Mouse (Mus musculus) layer of hippocampus, adult 9-10 months (tissue): ENCODE measurements around the gene Gm12184.
"Not testable (repeated sequence)": the region's sequence is repeated elsewhere in the genome, so short reads cannot be mapped to it uniquely, and the experiment has no call there.

Experiments
- DNase-seq: peaks from one replicate; pipeline ENCODE4 v3.0.0; 2022; ENCODE audit warnings: low spot score

Gm12184 gene

DNA sequence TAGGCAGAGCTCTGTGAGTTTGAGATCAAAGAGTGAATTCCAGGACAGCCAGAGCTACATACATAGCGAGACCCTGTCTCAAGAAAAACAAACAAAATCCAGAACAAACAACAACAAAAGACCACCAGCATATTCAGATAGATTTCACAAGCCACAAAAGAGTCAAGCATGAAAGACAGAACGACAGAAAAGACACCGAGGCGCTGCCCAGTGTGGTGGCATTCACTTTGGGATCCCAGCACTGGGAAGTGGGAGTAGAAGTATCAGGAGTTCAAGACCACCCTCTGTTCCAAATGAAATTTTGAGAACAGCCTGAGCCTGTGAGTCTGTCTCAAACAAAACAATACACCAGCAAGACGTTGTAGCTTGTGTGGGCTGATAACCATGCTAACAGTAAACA is 20.4 kb upstream of the Gm12184 start:
- no peak for DNase-seq

DNA sequence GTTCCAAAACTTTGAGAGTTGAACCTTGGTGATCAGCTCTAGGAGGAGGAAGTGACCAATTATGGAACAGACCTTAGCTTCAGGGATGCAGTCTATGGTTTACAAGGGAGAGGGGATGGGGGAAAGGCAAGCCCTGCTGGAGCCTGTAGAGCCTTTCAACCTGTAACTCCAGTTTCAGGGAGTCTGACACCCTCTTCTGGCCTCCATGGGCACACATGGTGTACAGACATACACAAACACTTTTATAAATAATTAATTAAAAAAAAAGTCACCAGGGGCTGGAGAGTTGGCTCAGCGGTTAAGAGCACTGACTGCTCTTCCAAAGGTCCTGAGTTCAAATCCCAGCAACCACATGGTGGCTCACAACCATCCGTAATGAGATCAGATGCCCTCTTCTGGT is 19.9 kb upstream of the Gm12184 start:
- DNase-seq, result not testable (repeated sequence)

DNA sequence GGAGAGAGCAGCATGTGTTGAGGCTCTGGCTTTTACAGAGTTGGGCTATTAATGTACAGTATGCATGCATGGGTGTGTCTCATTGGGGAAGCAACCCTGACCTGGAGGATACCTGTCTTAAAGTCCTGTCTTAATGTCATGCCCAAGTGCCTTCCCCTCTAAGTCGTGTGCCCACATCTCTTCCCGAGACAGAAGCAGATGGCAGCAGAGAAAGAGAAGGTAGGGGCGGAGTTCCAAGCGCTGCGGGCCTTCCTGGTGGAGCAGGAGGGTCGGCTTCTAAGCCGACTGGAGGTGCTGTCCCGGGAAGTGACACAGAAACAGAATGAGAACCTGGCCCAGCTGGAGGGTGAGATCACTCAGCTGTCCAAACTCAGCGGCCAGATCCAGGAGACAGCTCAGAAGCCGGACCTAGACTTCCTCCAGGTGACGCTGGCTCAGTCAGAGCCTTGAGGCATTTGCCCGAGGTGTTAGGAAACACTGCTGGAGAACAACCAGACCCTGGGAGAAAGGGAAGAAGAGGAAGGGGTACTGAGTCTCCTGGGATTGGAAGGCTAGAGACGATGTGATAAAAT is 18.9 kb upstream of the Gm12184 start:
- DNase-seq, result no peak

DNA sequence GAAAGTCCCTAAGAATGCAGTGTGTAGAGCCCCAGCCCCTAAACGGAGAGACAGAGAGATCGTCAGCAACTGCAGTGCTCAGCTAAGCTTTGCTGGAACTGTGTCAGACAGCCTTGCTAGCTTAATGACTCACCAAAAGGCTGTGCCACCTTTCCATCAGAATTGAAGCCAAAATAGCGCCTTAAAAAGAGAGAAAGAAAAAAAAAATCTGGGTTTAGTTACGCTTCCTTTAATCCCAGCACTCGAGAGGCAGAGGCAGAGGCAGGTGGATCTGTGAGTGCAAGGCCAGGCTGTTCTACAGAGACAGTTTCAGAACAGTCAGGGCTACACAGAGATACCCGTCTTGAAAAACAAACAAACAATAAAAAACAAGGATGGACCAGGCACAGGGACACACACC is 17.9 kb upstream of the Gm12184 start:
- DNase-seq, result no peak

DNA sequence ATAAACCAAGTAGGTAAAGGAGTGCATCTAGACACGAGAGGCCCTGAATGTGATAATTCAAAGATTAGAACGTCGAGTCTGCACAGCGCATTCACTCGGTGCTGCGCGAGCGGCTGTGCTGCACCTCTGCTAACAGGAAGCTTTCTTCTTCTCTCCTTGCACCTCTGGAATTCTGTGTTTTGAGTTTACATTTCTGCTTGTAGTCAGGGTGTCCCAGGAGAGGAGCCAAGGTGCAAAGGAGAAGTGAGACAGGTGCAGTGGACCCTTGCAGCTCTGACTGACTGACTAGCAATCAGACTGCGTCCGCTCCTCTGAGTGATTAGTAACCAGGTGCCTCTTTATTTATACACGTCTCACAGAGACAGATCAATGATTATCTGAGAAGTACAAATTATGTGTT is 16.7 kb upstream of the Gm12184 start:
- DNase-seq, result no peak

DNA sequence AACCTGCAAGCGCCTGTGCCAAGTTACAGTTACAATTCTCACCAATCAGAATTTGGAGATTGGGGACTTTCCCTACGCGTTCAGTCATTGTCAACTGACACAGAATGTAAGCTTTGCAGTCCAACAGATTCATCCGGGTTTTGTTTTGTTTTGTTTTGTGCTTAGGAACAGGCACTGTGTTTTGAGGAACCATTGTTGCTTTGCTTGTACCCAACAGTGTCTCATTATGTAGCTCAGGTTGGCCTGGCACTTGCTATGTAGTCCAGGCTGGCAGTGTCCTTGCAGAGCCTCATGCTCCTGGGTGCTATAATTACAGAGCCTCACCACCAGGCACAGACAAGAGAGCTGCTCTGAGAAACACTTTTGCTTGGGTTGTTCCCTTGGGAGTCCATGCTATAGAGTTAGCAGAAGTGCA is 15.9 kb upstream of the Gm12184 start:
- DNase-seq, result no peak

DNA sequence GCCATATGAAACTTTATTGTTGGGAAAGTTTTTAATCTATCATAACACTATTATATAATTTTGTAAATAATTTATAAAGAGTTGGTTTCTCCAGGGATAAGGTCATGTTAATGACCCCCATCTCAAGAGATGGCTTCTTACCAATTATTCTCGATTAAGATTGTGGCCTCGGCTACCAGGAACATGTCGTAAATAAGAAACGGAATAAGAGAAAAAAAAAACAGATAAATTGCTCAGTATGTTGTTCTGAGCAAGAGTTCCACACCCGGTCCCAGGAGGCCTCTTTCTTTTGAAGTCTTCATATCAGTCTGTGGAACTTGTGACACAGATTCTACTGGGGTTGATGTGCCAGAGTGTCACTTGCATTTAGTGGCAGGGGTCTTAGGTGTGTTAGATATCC is 14.8 kb upstream of the Gm12184 start:
- no peak for DNase-seq

DNA sequence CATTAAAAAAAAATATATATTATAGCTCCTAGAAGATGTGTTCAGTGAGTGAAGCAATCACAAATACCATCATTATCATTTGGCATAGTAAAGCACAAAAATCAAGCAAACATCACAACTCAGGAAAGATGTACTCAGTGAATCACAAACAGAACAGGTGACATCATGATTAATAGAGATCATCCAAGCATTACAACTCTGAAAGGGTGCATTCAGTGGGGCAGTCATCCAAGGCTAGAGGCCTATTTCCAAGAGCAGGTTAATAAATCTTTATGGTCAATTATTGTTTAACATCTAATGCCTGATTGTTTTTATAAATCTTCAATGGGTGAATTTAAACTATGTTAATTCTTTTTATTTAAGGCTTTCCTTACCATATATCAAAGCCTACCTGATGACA is 14.3 kb upstream of the Gm12184 start:
- DNase-seq, result no peak

DNA sequence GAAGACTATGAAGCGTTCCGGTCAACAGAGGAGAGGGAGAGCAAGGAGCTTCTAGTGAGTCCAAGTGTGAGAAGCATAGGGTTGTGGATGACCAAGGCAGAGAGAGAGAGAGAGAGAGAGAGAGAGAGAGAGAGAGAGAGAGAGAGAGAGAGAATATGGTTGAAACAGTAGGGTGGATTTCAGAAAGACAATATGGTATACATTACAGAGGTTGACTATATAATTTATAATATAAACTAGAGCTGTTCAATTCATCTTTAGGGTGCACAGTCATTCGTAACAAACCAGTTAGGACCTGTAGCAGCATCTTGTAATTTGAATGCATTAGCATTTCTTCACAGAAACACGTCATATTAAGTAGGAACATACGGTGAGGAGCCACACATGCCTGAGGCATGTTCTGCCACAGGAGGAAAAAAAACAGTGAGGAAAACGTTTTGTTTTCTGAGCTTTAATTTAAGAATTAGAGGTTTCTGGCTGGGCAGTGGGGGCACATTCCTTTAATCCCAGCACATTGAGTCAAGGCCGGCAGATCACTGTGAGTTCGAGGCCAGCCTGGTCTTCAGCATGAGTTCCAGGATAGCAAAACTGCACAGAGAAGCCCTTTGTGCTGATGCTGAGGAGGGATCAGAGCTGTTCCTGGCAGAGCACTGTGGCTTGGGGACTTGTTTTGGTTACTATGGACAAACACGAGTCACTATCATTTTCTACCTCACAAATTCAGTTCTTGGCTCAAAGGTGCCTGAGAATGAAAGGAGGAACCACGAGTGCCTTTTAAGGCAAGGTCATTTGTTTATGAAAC is 12.6 kb upstream of the Gm12184 start:
- no peak for DNase-seq

DNA sequence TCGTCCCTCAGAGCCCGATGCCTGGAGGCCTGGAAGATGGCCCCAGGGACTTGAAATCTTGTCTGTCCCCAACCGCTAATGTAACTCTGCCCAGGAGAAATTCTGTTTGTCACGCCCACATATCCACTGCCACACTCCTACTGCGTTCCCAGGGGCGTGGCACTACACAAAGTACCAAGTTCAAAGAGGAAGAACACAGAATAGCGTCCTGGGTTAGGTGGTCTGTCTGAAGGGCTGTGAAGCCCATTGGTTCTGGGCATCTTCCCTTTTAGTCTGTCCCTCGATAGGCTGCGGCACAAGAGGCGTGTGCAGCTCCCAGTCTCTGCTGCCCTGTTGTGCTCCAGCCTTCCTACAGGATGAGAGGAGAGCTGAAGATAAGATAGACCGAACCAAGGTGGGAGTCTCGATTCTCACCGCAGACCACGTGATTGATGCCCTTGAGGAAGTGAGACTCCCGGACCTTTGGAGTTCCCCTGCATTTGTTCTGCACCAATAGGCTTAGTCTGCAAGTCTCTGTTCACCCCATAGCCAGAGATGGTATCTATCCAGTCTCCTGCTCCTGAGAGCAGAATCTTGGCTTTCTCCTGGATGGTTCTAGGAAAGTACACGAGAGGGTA is 11.8 kb upstream of the Gm12184 start:
- DNase-seq, result no peak

DNA sequence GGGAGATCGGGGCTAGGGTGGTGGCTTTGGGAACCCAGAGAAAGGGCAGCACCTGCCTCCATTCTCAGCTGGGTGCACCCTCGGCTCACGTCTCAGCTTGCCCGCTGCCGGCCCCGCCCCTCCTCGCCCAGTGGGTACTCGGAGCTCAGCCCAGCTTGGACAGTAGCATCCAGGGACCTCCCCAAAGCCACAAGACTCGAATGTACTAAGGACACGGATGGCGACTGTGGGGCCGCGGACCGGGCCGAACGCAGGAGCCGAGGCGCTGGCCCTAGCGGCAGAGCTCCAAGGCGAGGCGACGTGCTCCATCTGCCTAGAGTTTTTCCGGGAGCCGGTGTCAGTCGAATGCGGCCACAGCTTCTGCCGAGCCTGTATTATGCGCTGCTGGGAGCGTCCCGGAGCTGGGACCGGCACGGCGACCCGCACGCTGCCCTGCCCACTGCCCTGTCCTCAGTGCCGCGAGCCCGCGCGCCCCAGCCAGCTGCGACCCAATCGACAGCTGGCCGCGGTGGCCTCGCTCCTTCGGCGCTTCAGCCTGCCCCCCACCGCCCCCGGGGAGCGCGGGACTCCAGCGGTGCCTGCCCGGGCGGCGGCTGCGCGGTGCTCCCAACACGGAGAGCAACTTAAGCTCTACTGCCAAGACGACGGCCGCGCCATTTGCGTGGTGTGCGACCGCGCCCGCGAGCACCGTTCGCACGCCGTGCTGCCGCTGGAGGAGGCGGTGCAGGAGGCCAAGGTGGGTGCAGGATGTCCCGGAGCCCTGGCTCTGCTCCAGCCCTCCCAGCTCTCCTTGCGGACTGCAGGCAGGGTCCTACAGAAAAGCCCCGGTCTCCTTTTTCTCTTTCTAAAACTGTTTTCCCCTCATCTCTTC is 11.1 kb upstream of the Gm12184 start:
- DNase-seq, result no peak

DNA sequence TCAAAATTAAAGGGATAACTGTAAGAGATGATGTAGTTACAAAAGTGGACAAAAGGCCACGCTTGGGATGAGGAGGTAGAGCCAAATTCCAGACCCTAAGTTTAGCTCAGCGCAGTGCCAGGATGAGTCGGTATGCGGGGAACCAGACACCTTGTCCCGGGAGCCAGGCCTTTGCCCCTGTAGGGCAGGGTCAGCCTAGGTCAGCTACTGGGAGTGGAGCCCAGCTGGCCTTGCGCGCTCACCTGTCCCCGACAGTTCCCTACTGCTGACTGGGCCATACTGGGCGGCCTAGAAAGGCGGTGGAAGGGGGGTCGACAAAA is 10.5 kb upstream of the Gm12184 start:
- no peak for DNase-seq

DNA sequence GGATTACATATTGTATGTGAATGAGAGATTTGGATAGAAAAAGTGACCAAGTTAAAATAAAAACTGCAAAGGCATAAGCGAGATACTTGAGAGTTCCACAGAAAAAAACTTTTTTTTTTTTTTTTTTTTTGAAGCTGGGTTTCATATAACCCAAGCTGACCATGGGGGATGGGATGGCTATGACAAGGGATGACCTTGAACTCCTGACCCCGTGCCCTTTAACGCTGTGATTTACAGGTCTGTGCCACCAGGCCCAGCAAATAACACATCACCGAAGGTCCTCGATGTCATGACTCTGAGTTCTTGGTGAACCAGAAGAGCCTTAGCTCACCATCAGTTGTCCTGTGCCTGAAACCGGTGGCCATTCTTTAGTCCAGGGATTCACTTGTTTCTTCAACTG is 9.5 kb upstream of the Gm12184 start:
- no peak for DNase-seq

DNA sequence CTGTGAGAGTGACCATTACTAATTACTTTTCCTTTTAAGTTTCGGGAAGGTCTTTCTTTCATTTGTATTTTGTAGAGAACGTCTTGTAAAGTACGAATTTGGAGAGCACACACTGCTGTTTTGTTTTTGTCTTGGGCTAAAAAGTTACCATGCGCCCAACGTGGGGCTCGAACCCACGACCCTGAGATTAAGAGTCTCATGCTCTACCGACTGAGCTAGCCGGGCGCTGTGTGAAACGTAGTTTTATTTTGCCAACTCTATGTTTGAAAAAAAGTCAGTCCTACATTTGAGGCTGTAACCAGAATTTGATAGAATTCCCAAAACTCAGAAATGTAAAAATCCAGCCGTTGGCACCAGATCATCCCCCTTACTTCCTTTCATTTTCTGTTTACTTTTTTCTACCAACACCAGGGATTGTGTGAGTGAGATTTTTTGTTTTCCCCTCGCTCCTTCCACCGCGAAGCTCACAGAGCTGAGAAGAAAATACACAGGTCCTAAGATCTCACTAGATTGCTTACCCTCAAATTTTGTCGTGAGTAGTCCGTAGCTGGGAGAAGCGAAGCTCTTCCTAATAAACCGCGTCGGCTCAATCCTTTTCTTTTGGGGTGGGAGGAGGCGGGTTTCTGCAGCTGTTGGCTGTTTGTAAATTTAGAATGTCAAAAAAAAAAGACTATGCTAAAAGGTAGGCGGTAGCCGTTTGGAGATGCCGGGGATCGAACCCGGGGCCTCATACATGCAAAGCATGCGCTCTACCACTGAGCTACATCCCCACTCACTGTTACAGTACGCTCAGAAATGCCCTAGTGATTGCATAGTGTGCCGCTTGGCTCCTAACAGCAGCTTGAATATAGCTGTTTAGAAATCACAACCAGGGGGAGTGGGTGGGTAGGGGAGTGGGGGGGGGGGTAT is 7.5 kb upstream of the Gm12184 start:
- peak; percentile 91 for DNase-seq

DNA sequence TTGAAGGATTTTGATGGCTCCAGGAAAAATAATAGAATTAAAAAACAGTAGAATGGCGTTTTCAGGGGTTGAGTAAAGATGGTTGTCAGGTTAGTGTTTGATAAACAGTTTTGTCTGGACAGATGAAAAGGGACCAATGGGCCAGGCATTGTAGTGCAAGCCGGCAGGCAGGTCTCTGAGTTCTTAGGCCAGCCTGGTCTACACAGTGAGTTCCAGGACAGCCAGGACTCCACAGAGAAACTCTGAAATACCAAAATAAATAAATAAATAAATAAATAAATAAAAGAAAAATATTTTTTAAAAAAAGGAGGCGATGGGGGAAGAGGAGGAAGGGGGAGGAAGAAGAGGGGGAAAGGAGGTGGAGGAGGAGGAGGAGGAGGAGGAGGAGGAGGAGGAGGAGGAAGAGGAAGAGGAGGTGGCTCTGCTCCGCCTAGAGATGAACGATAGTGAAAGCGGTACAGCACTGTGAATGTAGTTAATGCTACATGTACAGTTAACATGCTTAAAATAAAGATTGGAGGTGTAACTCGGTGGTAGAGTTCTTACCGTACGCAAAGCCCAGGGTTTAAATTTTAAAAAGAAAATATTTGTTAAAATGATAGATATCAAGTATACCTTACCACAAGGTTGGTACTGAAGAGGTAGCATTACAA is 6.7 kb upstream of the Gm12184 start:
- no peak for DNase-seq

DNA sequence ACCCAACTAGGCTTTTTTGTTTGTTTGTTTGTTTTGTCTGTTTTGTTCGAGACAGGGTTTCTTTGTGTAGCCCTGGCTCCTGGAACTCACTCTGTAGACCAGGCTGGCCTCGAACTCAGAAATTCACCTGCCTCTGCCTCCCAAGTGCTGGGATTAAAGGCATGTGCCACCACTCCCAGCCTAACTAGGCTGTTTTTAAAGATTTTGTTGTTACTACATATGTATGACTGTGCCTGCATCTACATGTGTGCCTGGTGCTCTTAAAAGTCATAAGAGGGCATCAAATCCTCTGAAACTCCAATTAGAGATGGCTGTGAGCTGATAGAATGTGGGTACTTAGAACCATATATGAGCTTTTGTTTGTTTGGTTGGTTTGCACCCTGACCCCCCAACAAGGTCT is 4.8 kb upstream of the Gm12184 start:
- no peak for DNase-seq

DNA sequence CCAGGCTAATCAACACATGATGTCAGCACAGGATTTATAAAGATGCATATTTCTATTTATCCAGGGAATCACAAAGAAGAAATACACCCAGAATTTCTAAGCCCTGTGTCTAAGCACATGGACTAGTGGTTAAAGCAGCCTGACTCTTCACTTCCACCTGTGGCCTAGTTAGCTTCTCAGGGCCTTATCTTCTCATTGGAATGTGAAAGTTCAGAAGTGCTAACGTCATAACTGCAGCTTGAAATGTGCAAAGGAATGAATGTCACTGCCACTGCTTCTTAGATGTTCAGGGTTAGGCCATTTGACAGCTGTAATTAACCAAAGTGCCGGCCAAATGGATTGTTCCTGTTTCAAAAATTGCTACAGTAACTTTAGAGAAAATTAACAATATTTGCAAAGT is 3.8 kb upstream of the Gm12184 start:
- DNase-seq, result no peak

DNA sequence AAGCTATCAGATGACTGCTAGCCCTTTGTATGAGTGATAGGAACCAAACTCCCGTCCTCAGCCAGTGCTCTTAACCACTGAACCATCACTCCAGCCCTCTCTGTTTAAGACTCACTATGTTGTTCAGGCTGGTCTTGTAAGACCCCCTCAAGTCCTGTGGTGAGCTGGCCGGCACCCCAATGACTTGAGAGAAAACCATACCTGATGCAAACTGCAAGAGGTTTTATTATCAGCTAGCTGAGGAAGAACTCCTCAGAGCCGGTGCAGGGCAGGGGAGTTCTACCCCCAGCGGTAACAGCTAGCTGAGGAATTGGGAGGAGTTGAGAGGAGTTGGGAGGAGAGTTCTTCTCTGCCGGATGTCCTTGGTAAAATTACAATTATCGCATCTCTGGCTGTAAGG is 1.5 kb upstream of the Gm12184 start:
- no peak for DNase-seq

DNA sequence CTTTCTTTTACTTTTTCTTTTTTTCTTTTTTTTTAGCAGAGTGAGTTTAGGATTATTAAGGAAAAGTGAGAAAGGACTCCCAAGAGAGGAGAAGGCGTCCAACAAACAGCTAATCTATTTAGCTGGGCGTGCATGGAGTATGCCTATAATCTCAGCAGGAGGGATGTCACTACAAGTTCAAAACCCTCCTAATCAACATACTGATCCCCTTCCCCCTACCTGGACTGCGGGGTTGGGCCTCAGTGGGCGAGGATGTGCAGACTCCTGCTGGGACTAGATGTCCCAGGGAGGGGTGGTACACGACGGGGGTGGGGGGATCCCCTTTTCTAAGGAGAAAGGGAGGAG is 269 bp upstream of the Gm12184 start:
- no peak for DNase-seq

DNA sequence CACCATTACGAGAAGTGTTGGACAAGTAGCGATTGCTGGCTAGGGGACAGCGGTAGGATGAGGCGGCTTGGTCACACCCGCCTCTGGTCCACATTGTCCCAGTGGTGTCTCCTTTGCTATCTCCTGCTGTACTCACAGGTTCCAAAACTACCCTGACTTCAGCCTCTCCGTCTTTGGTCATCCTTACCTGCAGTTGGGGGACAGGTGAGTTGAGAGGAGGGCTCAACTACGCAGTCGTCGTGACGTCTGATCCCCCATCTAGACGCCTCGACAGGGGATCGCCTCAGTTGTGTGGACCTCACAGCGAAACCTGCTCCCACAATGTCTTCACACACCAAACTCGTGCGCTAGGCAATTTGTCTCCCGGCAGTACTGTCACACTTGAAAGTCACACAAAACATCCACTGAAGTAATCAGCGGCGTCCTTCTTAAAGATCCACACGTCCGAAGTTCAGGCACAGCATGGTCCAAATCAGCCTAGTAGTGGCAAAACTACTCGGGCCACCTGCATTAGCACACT is 2.1 kb downstream of the Gm12184 start:
- DNase-seq, result no peak

DNA sequence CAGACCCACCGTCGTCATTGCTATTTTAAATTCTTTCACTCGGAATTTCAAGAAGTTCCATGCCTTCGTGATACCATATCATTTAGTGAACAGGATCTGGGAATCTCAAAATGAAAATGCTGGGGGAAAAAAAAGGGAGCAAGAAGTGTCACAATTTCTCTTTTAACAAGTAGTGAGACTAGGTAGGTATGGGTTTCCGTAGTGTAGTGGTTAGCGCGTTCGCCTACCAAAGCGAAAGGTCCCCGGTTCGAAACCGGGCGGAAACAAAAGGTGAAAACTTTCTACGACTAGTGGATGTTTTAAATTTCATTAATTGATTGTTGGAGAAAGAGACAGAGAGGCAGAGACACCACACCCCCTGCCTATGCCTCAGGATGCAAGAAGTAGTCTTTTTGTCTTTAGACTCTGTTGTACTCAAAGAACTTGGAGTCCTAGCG is 2.9 kb downstream of the Gm12184 start:
- DNase-seq, result no peak
